Mouse (Mus musculus): ENCODE results near the gene Zfyve27.

DNA sequence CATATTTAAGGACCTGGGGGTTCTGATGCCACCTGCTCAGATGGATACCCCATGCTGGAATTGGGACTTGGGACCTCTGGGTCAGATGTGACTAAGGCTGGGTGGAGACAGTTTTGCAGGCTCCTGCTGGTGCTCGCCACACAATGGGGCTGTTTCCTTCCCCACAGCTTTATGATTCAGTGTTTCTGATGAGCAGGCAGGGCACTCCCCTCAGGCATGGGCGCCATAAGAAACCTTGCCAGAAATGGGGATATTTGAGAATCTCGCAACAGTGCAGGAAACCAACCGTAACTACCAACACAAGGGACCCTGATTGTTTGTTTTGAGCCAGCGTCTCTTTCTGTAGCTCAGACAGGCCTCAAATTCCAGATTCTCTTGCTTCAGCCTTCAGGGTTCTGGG is 32.6 kb upstream of the Zfyve27 start:
- TF ChIP-seq POLR2A (IDR thresholded peaks at IDR 0.05; ENCODE audit: borderline replicate concordance, control insufficient read depth, low read depth, low read length) (no peak), CTCF (IDR thresholded peaks at IDR 0.05; ENCODE audit: control insufficient read depth, insufficient read depth, low read length) (no peak)
